Mouse (Mus musculus) embryonic facial prominence, embryonic 13.5 days (tissue): ENCODE results near the gene Wars2. TPM values are rescaled to one million over a fixed set of nuclear protein-coding genes. Genes with fewer than 3 reads are reported as not detected.

ENCODE experiments used
- ATAC-seq: fragments of 200-750 bp; cut with Nextera tagmentation; 2 replicates; pipeline ENCODE4 v1.8.0; 2017; ENCODE audit warnings: low read depth; ENCODE audit not compliant: insufficient number of reproducible peaks, insufficient read depth, low FRiP score, low TSS enrichment
- H3K27ac ChIP-seq: fragments of 300-500 bp; sonication (generic); 2 replicates; pipeline ENCODE4 v1.5.1; 2015; ENCODE audit warnings: moderate library complexity, mild to moderate bottlenecking, inconsistent platforms
- H3K27me3 ChIP-seq: fragments of 300-500 bp; sonication (generic); 2 replicates; pipeline ENCODE4 v1.6.1; 2015; ENCODE audit warnings: mild to moderate bottlenecking, inconsistent platforms
- H3K36me3 ChIP-seq: fragments of 300-500 bp; sonication (generic); 2 replicates; pipeline ENCODE4 v1.6.1; 2015; ENCODE audit warnings: mild to moderate bottlenecking, inconsistent platforms
- H3K4me1 ChIP-seq: fragments of 300-500 bp; sonication (generic); 2 replicates; pipeline ENCODE4 v1.6.1; 2015; ENCODE audit warnings: inconsistent platforms
- H3K4me2 ChIP-seq: fragments of 300-500 bp; sonication (generic); 2 replicates; pipeline ENCODE4 v1.6.1; 2015; ENCODE audit warnings: moderate library complexity, mild to moderate bottlenecking, inconsistent platforms
- H3K4me3 ChIP-seq: fragments of 300-500 bp; sonication (generic); 2 replicates; pipeline ENCODE4 v1.5.1; 2015; ENCODE audit warnings: mild to moderate bottlenecking, inconsistent platforms
- H3K9ac ChIP-seq: fragments of 300-500 bp; sonication (generic); 2 replicates; pipeline ENCODE4 v1.6.1; 2015; ENCODE audit warnings: mild to moderate bottlenecking, inconsistent platforms
- H3K9me3 ChIP-seq: fragments of 300-500 bp; sonication (generic); 2 replicates; pipeline ENCODE4 v1.6.1; 2016; ENCODE audit warnings: inconsistent platforms
- WGBS: fragments of 180-500 bp; shearing (Covaris S2); methylation state at CpG from one replicate; pipeline ENCODE4 v1.1.7; 2015; ENCODE audit warnings: mixed read lengths; 5-methylcytosine and 5-hydroxymethylcytosine counted together
- polyA plus RNA-seq: library from polyadenylated mRNA; unstranded; fragments of >200 nt; fragmentation: Nextera tagmentation; extraction: Ambion mirVana; gene quantifications from 2 replicates; pipeline ENCODE4 v1.2.1, GENCODE M21; 2015

Wars2 gene
- polyA plus RNA-seq, 1 experiment from 2014 or later = 13.1 TPM

GRCm38 (mm10) chr3:99239301-99240045 is 98.6 kb downstream of the Wars2 start:
- Histone ChIP-seq H3K9me3 (no peaks in the 10 kb centered on the region), H3K4me2 (peak overlapping the region; percentile 54; the same call in 1 of the 2 replicates), H3K27me3 (peaks cover 98% of the 10 kb centered on the region), H3K4me1 (peaks cover 25% of the 10 kb centered on the region), H3K4me3 (peak overlapping the region; percentile 39), H3K9ac (no peak overlapping the region), H3K36me3 (no peaks in the 10 kb centered on the region), H3K27ac (no peak overlapping the region)
- WGBS = 6% methylated on average over 20 of the region's 20 CpGs
- no peak for ATAC-seq

- Histone ChIP-seq H3K9me3 (no peaks in the 10 kb centered on the region), H3K27ac (peak within 1 kb of the TSS; percentile 65), H3K36me3 (no peaks in the 10 kb centered on the region), H3K4me1 (peaks cover 17% of the 10 kb centered on the region; the same call in 1 of the 2 replicates), H3K4me3 (peak within 1 kb of the TSS; percentile 39), H3K27me3 (peaks cover 98% of the 10 kb centered on the region), H3K4me2 (peak within 1 kb of the TSS; percentile 54), H3K9ac (peak within 1 kb of the TSS; percentile 67)
- no peak for ATAC-seq
- 2% methylated on average over 19 of the region's 20 CpGs for WGBS
These were observed 99.4 kb downstream of the Wars2 start, which contains the start of gene Tbx15 for GRCm38 (mm10) chr3:99240213-99240720. Tbx15 (plus strand) TSS chr3:99240381.

GRCm38 (mm10) chr3:99240811-99241738 is 100.2 kb downstream of the Wars2 start:
- Histone ChIP-seq H3K27me3 (peaks cover 98% of the 10 kb centered on the region), H3K9me3 (no peaks in the 10 kb centered on the region), H3K36me3 (no peaks in the 10 kb centered on the region), H3K4me1 (peaks cover 15% of the 10 kb centered on the region; the same call in 1 of the 2 replicates), H3K4me3 (peak overlapping the region; percentile 39), H3K9ac (peak overlapping the region; percentile 67), H3K27ac (peak overlapping the region; percentile 65), H3K4me2 (peak overlapping the region; percentile 54)
- ATAC-seq = no peak
- WGBS = under 1% methylated on average over 50 of the region's 50 CpGs

GRCm38 (mm10) chr3:99242481-99242880 is 101.6 kb downstream of the Wars2 start:
- no peaks in the 10 kb centered on the region for H3K9me3 ChIP-seq
- no peak for ATAC-seq
- H3K27me3 ChIP-seq = peaks cover 99% of the 10 kb centered on the region
- H3K27ac ChIP-seq = no peak overlapping the region
- H3K4me1 ChIP-seq = peaks cover 15% of the 10 kb centered on the region; the same call in 1 of the 2 replicates
- H3K4me3 ChIP-seq = peak overlapping the region; percentile 7; the same call in 1 of the 2 replicates
- H3K4me2 ChIP-seq = peak overlapping the region; percentile 26
- no peaks in the 10 kb centered on the region for H3K36me3 ChIP-seq
- WGBS = 12% methylated on average over 8 of the region's 8 CpGs
- no peak overlapping the region for H3K9ac ChIP-seq

GRCm38 (mm10) chr3:99245341-99245740 is 104.5 kb downstream of the Wars2 start:
- H3K9ac ChIP-seq = no peak overlapping the region
- H3K9me3 ChIP-seq = no peaks in the 10 kb centered on the region
- H3K4me1 ChIP-seq = peaks cover 26% of the 10 kb centered on the region
- no peak overlapping the region for H3K27ac ChIP-seq
- 23% methylated on average over 3 of the region's 3 CpGs for WGBS
- H3K4me2 ChIP-seq = no peak overlapping the region
- no peak for ATAC-seq
- H3K4me3 ChIP-seq = no peak overlapping the region
- peaks cover 99% of the 10 kb centered on the region for H3K27me3 ChIP-seq
- H3K36me3 ChIP-seq = no peaks in the 10 kb centered on the region

GRCm38 (mm10) chr3:99246629-99247028 is 105.8 kb downstream of the Wars2 start:
- no peaks in the 10 kb centered on the region for H3K36me3 ChIP-seq
- no peak overlapping the region for H3K27ac ChIP-seq
- no peak overlapping the region for H3K4me3 ChIP-seq
- H3K27me3 ChIP-seq = peaks cover 99% of the 10 kb centered on the region
- H3K4me2 ChIP-seq = no peak overlapping the region
- WGBS = 37% methylated on average over 3 of the region's 3 CpGs
- no peaks in the 10 kb centered on the region for H3K9me3 ChIP-seq
- no peak overlapping the region for H3K9ac ChIP-seq
- ATAC-seq = no peak
- peaks cover 18% of the 10 kb centered on the region for H3K4me1 ChIP-seq

GRCm38 (mm10) chr3:99247586-99247985 is 106.7 kb downstream of the Wars2 start:
- H3K27ac ChIP-seq = no peak overlapping the region
- H3K4me1 ChIP-seq = peaks cover 15% of the 10 kb centered on the region
- no peaks in the 10 kb centered on the region for H3K36me3 ChIP-seq
- WGBS = 15% methylated on average over 4 of the region's 4 CpGs
- H3K27me3 ChIP-seq = peaks cover 99% of the 10 kb centered on the region
- no peak overlapping the region for H3K9ac ChIP-seq
- no peak overlapping the region for H3K4me3 ChIP-seq
- H3K9me3 ChIP-seq = no peaks in the 10 kb centered on the region
- no peak overlapping the region for H3K4me2 ChIP-seq
- no peak for ATAC-seq

- Histone ChIP-seq H3K4me2 (peak overlapping the region; percentile 49), H3K36me3 (no peaks in the 10 kb centered on the region), H3K4me3 (peak overlapping the region; percentile 20; the same call in 1 of the 2 replicates), H3K9ac (peak overlapping the region; percentile 49), H3K9me3 (no peaks in the 10 kb centered on the region), H3K4me1 (peaks cover 14% of the 10 kb centered on the region), H3K27ac (no peak overlapping the region), H3K27me3 (peaks cover 99% of the 10 kb centered on the region)
- WGBS = 5% methylated on average over 28 of the region's 28 CpGs
- no peak for ATAC-seq
These were observed 107.3 kb downstream of the Wars2 start for GRCm38 (mm10) chr3:99247996-99248801.

GRCm38 (mm10) chr3:99248831-99249550 is 108.1 kb downstream of the Wars2 start:
- Histone ChIP-seq H3K4me1 (peaks cover 20% of the 10 kb centered on the region), H3K27ac (no peak overlapping the region), H3K36me3 (no peaks in the 10 kb centered on the region), H3K27me3 (peaks cover 99% of the 10 kb centered on the region), H3K9ac (peak overlapping the region; percentile 49), H3K9me3 (no peaks in the 10 kb centered on the region), H3K4me3 (peak overlapping the region; percentile 20; the same call in 1 of the 2 replicates), H3K4me2 (peak overlapping the region; percentile 49)
- 3% methylated on average over 25 of the region's 25 CpGs for WGBS
- ATAC-seq = no peak

- ATAC-seq = no peak
- Histone ChIP-seq H3K4me1 (peaks cover 22% of the 10 kb centered on the region), H3K4me3 (0 out of 2 replicates have a peak overlapping the region, but pooled peaks have one; percentile 16), H3K9ac (no peak overlapping the region), H3K4me2 (peak overlapping the region; percentile 49), H3K9me3 (no peaks in the 10 kb centered on the region), H3K36me3 (no peaks in the 10 kb centered on the region), H3K27ac (0 out of 2 replicates have a peak overlapping the region, but pooled peaks have one; percentile 17), H3K27me3 (peaks cover 99% of the 10 kb centered on the region)
- 6% methylated on average over 11 of the region's 11 CpGs for WGBS
These were observed 108.6 kb downstream of the Wars2 start for GRCm38 (mm10) chr3:99249551-99249870.
